Mouse (Mus musculus) monocyte, adult 5-6 weeks (primary cell): ENCODE data around the gene Cog5. TPM values are rescaled to one million over a fixed set of nuclear protein-coding genes. Genes with fewer than 3 reads are reported as not detected.
"Not testable (repeated sequence)": the region's sequence is repeated elsewhere in the genome, so short reads cannot be mapped to it uniquely, and the experiment has no call there.

Experiments
- ATAC-seq: fragments of 153-309, 156-312 bp; replicated peaks from 2 replicates; pipeline ENCODE4 v1.8.0; 2017; ENCODE audit warnings: mild to moderate bottlenecking; ENCODE audit not compliant: low TSS enrichment, insufficient number of reproducible peaks, severe bottlenecking, poor library complexity, low FRiP score
- total RNA-seq: library from RNA; stranded (forward); fragments of 200-1000, 200-491, 200-594 nt; gene quantifications from 3 replicates; pipeline ENCODE4 v1.2.3, GENCODE M21; 2017

Gene Cog5
- 47.8 to 73.1 TPM (median 54.1 TPM) in 3 replicates for total RNA-seq

DNA sequence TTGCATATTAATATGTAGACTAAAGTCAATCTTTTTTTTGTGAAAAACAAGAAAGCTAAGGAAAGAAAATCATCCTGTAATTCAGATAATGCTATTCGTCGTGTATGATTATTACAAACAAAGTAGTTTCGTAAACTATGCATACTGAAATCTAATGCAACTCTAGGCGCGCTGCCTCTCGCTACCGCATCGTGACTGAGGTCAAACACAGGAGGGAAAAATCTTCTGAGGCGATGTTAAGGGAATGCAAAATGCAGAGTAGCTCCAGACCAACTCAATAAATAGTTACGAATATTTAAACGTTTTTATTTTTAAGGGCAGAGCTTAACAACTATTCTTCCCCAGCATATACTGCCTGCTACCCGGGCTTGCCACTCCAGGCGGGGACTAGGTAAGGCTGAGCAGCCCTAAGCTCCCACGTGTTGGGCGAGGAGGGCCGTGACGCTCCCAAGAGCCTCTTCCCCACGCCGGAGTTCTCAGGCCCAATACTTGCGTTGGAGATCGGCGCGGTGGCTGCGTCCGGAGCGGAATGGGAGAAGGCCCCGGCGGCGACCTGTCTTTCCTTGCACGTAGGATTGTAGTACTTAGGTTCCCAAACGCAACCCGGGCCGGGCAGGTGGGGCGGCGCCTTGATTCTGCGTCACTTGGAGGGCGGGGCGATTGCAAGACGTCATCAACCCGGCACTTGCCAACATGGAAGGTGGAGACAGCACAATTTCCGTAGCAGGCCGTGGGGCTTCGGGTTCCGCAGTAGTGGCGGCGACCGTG, at the start of gene Cog5, which contains the start of gene Dus4l:
Gene Cog5 (plus strand): TSS at position 673 of the 768 bp plus-strand sequence.
Gene Dus4l (minus strand): TSS at position 630 of the 768 bp plus-strand sequence.
- peak; percentile 92 for ATAC-seq

- no peak for ATAC-seq
Observed at GRCm38 (mm10) chr12:31604894-31605293, 49.8 kb upstream of the Cog5 start.

GRCm38 (mm10) chr12:31608138-31608537, 46.5 kb upstream of the Cog5 start:
- no peak for ATAC-seq

DNA sequence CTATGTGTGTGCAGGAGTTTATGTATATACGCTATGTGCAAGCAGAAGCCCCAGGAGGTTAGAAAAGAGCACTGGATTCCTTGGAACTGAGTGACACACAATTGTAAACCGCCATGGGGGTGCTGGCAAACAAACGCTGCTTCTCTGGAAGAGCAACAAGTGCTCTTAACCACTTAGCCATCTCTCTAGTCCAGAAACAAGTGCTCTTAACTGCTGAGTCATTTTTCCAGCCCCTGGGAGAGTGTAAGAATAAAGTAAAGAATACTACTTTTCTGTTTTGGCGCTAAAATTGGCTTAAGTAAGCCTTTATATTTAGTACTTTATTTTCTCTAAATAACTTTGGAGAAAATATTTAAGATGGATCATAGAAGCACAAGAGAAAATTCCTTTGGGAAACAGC, 41.3 kb upstream of the Cog5 start:
- ATAC-seq: no peak

GRCm38 (mm10) chr12:31620106-31620505, 34.6 kb upstream of the Cog5 start:
- ATAC-seq: no peak

GRCm38 (mm10) chr12:31625016-31625415, 29.7 kb upstream of the Cog5 start:
- ATAC-seq: no peak

DNA sequence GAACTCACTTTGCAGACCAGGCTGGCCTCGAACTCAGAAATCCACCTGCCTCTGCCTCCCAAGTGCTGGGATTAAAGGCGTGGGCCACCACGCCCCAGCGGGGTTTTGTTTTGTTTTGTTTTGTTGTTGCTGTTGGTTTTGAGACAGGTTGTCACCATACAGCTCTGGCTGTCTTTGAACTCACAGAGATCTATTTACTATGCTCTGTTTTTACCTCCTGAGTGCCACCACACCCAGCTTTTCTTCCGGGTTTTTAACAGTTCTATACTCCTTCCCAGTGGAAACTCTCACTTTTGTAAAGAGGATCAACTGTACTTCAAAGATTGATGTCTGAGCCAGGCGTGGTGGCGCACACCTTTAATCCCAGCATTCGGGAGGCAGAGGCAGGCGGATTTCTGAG, 26.3 kb upstream of the Cog5 start:
- not testable (repeated sequence) for ATAC-seq

DNA sequence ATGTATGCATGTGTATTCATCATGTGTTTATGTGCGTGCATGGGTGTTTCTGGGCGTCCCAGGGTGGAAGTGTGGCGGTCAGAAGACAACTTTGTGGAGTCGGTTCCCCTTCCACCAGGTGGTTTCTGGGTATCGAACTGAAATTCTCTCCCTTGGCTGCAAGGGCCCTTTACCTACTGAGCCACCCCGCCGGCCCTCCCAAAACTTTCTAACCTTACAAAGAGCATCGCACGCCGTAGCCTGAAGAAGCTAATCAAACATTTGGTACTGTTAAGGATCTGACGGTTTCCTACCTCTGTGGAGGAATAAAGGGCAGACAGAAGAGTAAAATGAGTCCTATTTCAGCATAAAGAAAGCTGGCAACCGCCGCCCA, 20.7 kb upstream of the Cog5 start:
- ATAC-seq: peak; percentile 51; the same call in 1 of the 2 replicates

- ATAC-seq: peak; percentile 77
Observed at GRCm38 (mm10) chr12:31634343-31635239, 20.1 kb upstream of the Cog5 start, which contains the start of gene Bcap29. TSS of gene Bcap29 (minus strand) at chr12:31634658.

GRCm38 (mm10) chr12:31635240-31635607, 19.4 kb upstream of the Cog5 start:
- no peak for ATAC-seq

DNA sequence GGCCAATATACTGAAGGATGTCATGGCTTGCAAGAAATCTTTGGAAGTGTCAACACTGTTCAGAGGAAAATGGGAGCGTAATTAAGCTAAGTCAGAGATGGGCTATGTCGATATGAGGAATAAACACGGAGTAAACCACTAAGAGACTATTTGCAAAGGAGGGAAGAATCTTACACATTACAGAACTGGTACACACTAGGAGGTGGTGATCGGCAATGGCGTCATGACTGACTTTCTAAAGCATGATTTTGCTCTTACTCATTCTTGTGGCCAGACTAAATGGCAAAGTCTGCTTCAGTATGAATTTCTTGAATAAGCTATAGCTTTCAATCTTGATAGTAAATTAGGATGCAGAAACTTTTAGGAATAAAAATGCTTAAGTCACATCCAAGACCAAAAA, 1.1 kb upstream of the Cog5 start:
- ATAC-seq: no peak

- ATAC-seq: peak; percentile 55
Observed at GRCm38 (mm10) chr12:31654965-31655477, 352 bp downstream of the Cog5 start.

- ATAC-seq: no peak
Observed at GRCm38 (mm10) chr12:31656841-31657240, 2.2 kb downstream of the Cog5 start.

GRCm38 (mm10) chr12:31665999-31666398, 11.3 kb downstream of the Cog5 start:
- no peak for ATAC-seq

DNA sequence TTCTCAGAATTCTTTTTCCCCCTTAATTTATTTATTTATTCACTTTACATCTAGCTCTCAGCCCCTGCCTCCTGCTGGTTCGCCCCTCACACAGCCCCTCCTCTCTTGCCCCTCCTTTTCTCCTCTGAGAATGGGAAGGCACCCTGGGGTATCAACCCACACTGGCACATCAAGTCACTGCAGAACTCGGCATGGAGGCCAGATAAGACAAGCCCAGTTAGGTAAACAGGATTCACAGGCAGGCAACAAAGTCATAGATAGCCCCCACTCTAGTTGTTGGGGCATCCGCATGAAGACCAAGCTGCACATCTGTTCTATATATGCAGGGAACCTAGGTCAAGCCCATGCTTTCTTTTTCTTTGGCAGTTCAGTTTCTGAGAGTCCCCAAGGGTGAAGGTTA, 12.5 kb downstream of the Cog5 start:
- no peak for ATAC-seq

- no peak for ATAC-seq
Observed at GRCm38 (mm10) chr12:31686679-31687078, 32.0 kb downstream of the Cog5 start.

- ATAC-seq: no peak
Observed at GRCm38 (mm10) chr12:31693278-31693677, 38.6 kb downstream of the Cog5 start.

DNA sequence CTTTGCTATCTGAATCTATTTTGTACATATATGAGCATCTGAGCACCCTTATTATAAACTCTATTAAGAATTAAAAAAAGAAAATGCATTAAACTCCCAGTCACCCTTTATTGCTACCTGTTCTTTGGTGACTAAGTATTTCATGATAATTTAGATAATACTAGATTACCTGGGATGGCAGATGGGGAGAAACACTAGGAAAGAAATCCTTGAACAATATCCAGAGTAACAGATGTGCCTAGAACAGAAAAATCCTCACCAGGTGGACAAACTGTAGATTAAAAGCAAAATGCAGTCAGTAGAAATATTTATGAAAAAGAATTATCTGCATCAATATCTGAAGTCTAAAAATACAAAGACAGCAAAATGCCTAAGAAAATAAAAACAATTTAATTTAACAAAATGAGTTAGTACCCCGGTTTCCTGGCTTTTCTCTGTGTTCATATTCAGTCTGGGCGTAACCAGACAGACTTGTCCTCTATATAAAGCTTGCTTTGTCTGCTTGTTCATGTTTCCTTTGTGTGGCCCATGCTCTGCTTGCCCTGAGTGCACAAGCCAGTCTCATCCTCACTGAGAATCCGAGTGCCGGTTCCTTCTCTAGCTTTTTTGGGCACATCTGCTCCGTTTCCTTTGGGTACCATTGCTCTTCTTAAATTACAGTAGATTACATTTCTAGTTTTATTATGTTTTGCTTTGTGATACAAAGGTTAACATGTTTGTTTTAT, 46.1 kb downstream of the Cog5 start:
- ATAC-seq: no peak

- no peak for ATAC-seq
Observed at GRCm38 (mm10) chr12:31701411-31701810, 46.7 kb downstream of the Cog5 start.
